Mouse (Mus musculus) stomach, embryonic 16.5 days (tissue): ENCODE measurements around the gene Trim10. TPM values are rescaled to one million over a fixed set of nuclear protein-coding genes. Genes with fewer than 3 reads are reported as not detected.
A peak's percentile ranks its signal among the peaks of the same experiment; 100 is the strongest.

Experiments used
- ATAC-seq: fragments of 200-750 bp; cut with Nextera tagmentation; 2 replicates; pipeline ENCODE4 v1.8.0; 2017; ENCODE audit warnings: moderate number of reproducible peaks, moderate TSS enrichment; ENCODE audit not compliant: insufficient read depth, low FRiP score
- H3K27ac ChIP-seq: fragments of 300-500 bp; sonication (generic); 2 replicates; pipeline ENCODE4 v1.5.1; 2014; ENCODE audit warnings: low read length
- H3K27me3 ChIP-seq: fragments of 300-500 bp; sonication (generic); 2 replicates; pipeline ENCODE4 v1.6.1; 2014; ENCODE audit warnings: low read length, control low read depth, mixed read lengths; ENCODE audit not compliant: control insufficient read depth, insufficient read depth
- H3K36me3 ChIP-seq: fragments of 300-500 bp; sonication (generic); 2 replicates; pipeline ENCODE4 v1.6.1; 2014; ENCODE audit warnings: low read length; ENCODE audit not compliant: control insufficient read depth, insufficient read depth
- H3K4me1 ChIP-seq: fragments of 300-500 bp; sonication (generic); 2 replicates; pipeline ENCODE4 v1.6.1; 2014; ENCODE audit warnings: low read length, control low read depth, mixed read lengths; ENCODE audit not compliant: control insufficient read depth, insufficient read depth
- H3K4me2 ChIP-seq: fragments of 300-500 bp; sonication (generic); 2 replicates; pipeline ENCODE4 v1.6.1; 2014; ENCODE audit warnings: low read depth, low read length, mixed read lengths
- H3K4me3 ChIP-seq: fragments of 300-500 bp; sonication (generic); replicated peaks from 2 replicates; pipeline ENCODE4 v1.5.1; 2014; ENCODE audit warnings: mild to moderate bottlenecking, low read length
- H3K9ac ChIP-seq: fragments of 300-500 bp; sonication (generic); 2 replicates; pipeline ENCODE4 v1.6.1; 2014; ENCODE audit warnings: low read length
- H3K9me3 ChIP-seq: fragments of 300-500 bp; sonication (generic); replicated peaks from 2 replicates; pipeline ENCODE4 v1.6.1; 2016; ENCODE audit warnings: low read length, control low read depth; ENCODE audit not compliant: control insufficient read depth
- WGBS: fragments of 180-500 bp; shearing (Covaris S2); extraction: QIAGEN DNeasy Blood & Tissue Kit; methylation state at CpG from one replicate; pipeline ENCODE4 v1.1.7; 2014; 5-methylcytosine and 5-hydroxymethylcytosine counted together
- polyA plus RNA-seq: library from polyadenylated mRNA; unstranded; fragments of >200 nt; fragmentation: Nextera tagmentation; extraction: Ambion mirVana; gene quantifications from 2 replicates; pipeline ENCODE4 v1.2.1, GENCODE M21; 2015

The Trim10 gene
- polyA plus RNA-seq, 1 experiment from 2014 or later, result 12.4 TPM

DNA sequence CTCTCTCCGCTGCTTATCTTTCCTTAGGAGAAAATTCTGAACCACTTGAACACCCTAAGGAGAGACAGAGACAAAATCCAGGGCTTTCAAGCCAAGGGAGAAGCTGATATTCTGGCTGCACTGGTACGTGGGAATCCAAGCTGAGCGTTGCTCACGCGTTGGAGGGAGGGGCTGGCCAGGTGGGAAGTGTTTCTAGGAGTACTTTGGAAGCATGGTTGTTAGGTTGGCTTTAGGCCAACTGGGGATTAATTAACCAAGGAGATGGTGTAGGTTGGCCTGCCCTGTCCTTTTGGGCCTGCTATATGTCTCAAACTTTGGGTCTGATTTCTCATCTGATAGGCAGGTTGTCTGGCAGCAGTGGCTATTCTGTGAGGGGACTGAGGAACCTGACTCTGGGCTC is 18.2 kb upstream of the Trim10 start:
- Histone ChIP-seq H3K27ac (no peak overlapping the region), H3K4me3 (no peak overlapping the region), H3K4me1 (peaks cover 14% of the 10 kb centered on the region), H3K9ac (no peak overlapping the region), H3K4me2 (no peak overlapping the region), H3K9me3 (no peaks in the 10 kb centered on the region), H3K36me3 (peaks cover 28% of the 10 kb centered on the region; the same call in 1 of the 2 replicates), H3K27me3 (no peaks in the 10 kb centered on the region)
- 61% methylated on average over 5 of the region's 5 CpGs for WGBS
- 0 out of 2 replicates have a peak, but pooled peaks have one; percentile 8 for ATAC-seq

GRCm38 (mm10) chr17:36851627-36852026 is 17.7 kb upstream of the Trim10 start:
- WGBS, result 46% methylated on average over 5 of the region's 5 CpGs
- H3K36me3 ChIP-seq, result peaks cover 33% of the 10 kb centered on the region; the same call in 1 of the 2 replicates
- peak; percentile 42; the same call in 1 of the 2 replicates for ATAC-seq
- no peak overlapping the region for H3K4me3 ChIP-seq
- H3K4me2 ChIP-seq, result no peak overlapping the region
- no peak overlapping the region for H3K27ac ChIP-seq
- peaks cover 14% of the 10 kb centered on the region for H3K4me1 ChIP-seq
- no peaks in the 10 kb centered on the region for H3K27me3 ChIP-seq
- no peak overlapping the region for H3K9ac ChIP-seq
- H3K9me3 ChIP-seq, result no peaks in the 10 kb centered on the region

- WGBS, result 91% methylated on average over 3 of the region's 3 CpGs
Measured at GRCm38 (mm10) chr17:36855484-36855883, 13.9 kb upstream of the Trim10 start.

GRCm38 (mm10) chr17:36856236-36856635 is 13.1 kb upstream of the Trim10 start:
- no peaks in the 10 kb centered on the region for H3K9me3 ChIP-seq
- 94% methylated on average over 4 of the region's 4 CpGs for WGBS
- H3K27me3 ChIP-seq, result no peaks in the 10 kb centered on the region
- no peak overlapping the region for H3K27ac ChIP-seq
- no peak for ATAC-seq
- peaks cover 45% of the 10 kb centered on the region for H3K36me3 ChIP-seq
- no peak overlapping the region for H3K9ac ChIP-seq
- no peak overlapping the region for H3K4me2 ChIP-seq
- peaks cover 3% of the 10 kb centered on the region for H3K4me1 ChIP-seq
- no peak overlapping the region for H3K4me3 ChIP-seq

More at GRCm38 (mm10) chr17:36855484-36855883, 13.9 kb upstream of the Trim10 start:
- H3K9me3 ChIP-seq, result no peaks in the 10 kb centered on the region
- no peak overlapping the region for H3K4me2 ChIP-seq
- no peak overlapping the region for H3K27ac ChIP-seq
- no peak overlapping the region for H3K4me3 ChIP-seq
- no peak overlapping the region for H3K9ac ChIP-seq
- peaks cover 10% of the 10 kb centered on the region for H3K4me1 ChIP-seq
- peaks cover 45% of the 10 kb centered on the region for H3K36me3 ChIP-seq
- H3K27me3 ChIP-seq, result no peaks in the 10 kb centered on the region
- no peak for ATAC-seq

DNA sequence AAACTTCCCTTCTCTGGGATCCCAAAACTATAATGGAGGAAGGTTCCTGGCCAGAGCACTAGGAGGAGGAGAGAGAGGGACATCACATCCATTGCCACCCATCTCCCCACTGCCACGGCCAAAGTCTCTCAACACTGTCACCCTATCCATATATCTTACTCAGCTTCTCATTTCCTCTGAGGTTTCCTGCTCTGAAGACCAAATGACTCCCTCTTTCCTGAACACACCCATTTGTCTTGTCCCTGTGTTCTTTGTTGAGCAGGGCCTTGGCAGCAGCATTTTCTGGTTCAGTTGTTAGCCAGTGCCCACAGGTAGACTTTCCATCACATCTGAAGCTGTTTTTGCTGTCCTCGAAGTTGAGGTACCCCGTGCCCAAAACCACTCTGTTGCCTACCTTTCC is 11.2 kb upstream of the Trim10 start:
- Histone ChIP-seq H3K36me3 (peaks cover 33% of the 10 kb centered on the region), H3K4me1 (no peaks in the 10 kb centered on the region), H3K4me3 (no peak overlapping the region), H3K9me3 (no peaks in the 10 kb centered on the region), H3K4me2 (no peak overlapping the region), H3K27ac (no peak overlapping the region), H3K27me3 (no peaks in the 10 kb centered on the region), H3K9ac (no peak overlapping the region)
- 88% methylated on average over 3 of the region's 3 CpGs for WGBS
- no peak for ATAC-seq

DNA sequence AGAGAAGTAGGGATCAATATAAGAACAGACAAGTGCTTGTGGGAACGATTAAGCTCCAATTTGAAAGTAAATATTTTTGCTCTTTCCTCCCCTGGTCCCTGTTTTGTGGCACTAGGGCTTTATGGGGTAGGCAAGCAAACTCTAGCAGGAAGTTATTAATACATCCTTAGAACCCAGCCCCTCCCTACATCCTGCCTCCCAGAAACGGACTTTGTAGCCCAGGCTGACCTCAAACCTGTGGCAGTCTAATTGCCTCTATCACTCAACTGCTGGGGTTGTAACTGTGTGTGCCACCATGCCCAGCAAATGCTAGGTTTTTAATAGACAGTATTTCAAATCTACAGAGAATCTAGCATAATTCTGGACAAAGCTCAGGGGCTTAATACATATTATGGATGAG is 7.7 kb upstream of the Trim10 start:
- 35% methylated on average over 2 of the region's 2 CpGs for WGBS
- Histone ChIP-seq H3K36me3 (peaks cover 12% of the 10 kb centered on the region), H3K9me3 (no peaks in the 10 kb centered on the region), H3K27me3 (peaks cover 3% of the 10 kb centered on the region), H3K9ac (no peak overlapping the region), H3K27ac (no peak overlapping the region), H3K4me3 (no peak overlapping the region), H3K4me2 (no peak overlapping the region), H3K4me1 (no peaks in the 10 kb centered on the region)
- ATAC-seq, result no peak

- Histone ChIP-seq H3K27me3 (peaks cover 8% of the 10 kb centered on the region), H3K4me2 (peak within 1 kb of the TSS; percentile 58), H3K9ac (peak within 1 kb of the TSS; percentile 49), H3K27ac (no peak within 1 kb of the TSS; the same call in 1 of the 2 replicates), H3K36me3 (no peaks in the 10 kb centered on the region), H3K4me3 (peak within 1 kb of the TSS; percentile 35), H3K9me3 (no peaks in the 10 kb centered on the region), H3K4me1 (no peaks in the 10 kb centered on the region; the same call in 1 of the 2 replicates)
- WGBS, result 11% methylated on average over 29 of the region's 29 CpGs
- peak; percentile 89 for ATAC-seq
Measured at GRCm38 (mm10) chr17:36866719-36867527, 2.5 kb upstream of the Trim10 start, which contains the start of gene Trim15. Gene Trim15, minus strand, starts transcription at chr17:36867210.

DNA sequence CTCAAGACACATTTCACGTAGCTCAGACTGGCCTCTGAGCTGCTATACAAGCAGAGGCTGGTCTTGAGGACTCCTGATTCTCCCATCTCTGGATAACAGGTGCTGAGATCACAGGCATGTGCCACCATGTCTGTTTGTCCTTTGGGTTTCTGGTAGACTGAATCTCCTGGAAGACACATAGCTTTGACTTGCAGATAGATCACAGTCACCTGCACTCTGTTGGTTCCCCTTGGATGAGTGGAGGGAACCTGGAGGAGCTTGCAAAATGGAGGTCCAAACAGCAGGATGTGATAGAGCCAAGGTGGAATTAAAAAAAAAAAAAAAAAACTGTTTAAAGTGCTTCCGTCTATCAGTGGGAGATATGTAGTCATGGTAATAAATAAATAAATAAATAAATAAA is 538 bp upstream of the Trim10 start:
- Histone ChIP-seq H3K36me3 (no peaks in the 10 kb centered on the region), H3K4me1 (no peaks in the 10 kb centered on the region; the same call in 1 of the 2 replicates), H3K9me3 (no peaks in the 10 kb centered on the region), H3K27me3 (peaks cover 8% of the 10 kb centered on the region), H3K4me3 (no peak overlapping the region), H3K4me2 (no peak overlapping the region), H3K9ac (no peak overlapping the region), H3K27ac (no peak overlapping the region)
- ATAC-seq, result no peak
- WGBS, result 78% methylated on average over 2 of the region's 2 CpGs
